Mouse (Mus musculus) cerebral cortex, adult 2 months (tissue): ENCODE data around the gene Ubc.

Source experiments
- WGBS: fragments of 180-500 bp; shearing (Covaris S2); methylation state at CpG from one replicate; pipeline ENCODE4 v1.1.7; 2018; 5-methylcytosine and 5-hydroxymethylcytosine counted together

Ubc gene

GRCm38 (mm10) chr5:125383637-125384420 lies 6.2 kb downstream of the Ubc start:
- WGBS, result 49% methylated on average over 3 of the region's 3 CpGs

GRCm38 (mm10) chr5:125382673-125383558 lies 7.1 kb downstream of the Ubc start:
- 15% methylated on average over 6 of the region's 6 CpGs for WGBS

- WGBS, result 54% methylated on average over 5 of the region's 5 CpGs
Measured at GRCm38 (mm10) chr5:125381954-125382672, 7.9 kb downstream of the Ubc start.

- WGBS, result 69% methylated on average over 5 of the region's 5 CpGs
Measured at GRCm38 (mm10) chr5:125378919-125379318, 11.1 kb downstream of the Ubc start.

GRCm38 (mm10) chr5:125377214-125377613 lies 12.8 kb downstream of the Ubc start:
- WGBS, result 81% methylated on average over 7 of the region's 7 CpGs

- WGBS, result 51% methylated on average over 2 of the region's 2 CpGs
Measured at GRCm38 (mm10) chr5:125375871-125376270, 14.1 kb downstream of the Ubc start.

GRCm38 (mm10) chr5:125372027-125372426 lies 18.0 kb downstream of the Ubc start:
- 79% methylated on average over 4 of the region's 4 CpGs for WGBS

GRCm38 (mm10) chr5:125370950-125371693 lies 18.9 kb downstream of the Ubc start:
- 79% methylated on average over 7 of the region's 7 CpGs for WGBS

GRCm38 (mm10) chr5:125368568-125368967 lies 21.4 kb downstream of the Ubc start:
- 2% methylated on average over 4 of the region's 4 CpGs for WGBS

- 59% methylated on average over 5 of the region's 5 CpGs for WGBS
Measured at GRCm38 (mm10) chr5:125368156-125368555, 21.8 kb downstream of the Ubc start.

- 81% methylated on average over 4 of the region's 4 CpGs for WGBS
Measured at GRCm38 (mm10) chr5:125364851-125365429, 25.1 kb downstream of the Ubc start.

GRCm38 (mm10) chr5:125363894-125364293 lies 26.1 kb downstream of the Ubc start:
- 51% methylated on average over 7 of the region's 7 CpGs for WGBS

GRCm38 (mm10) chr5:125360981-125361510 lies 29.0 kb downstream of the Ubc start:
- WGBS, result 64% methylated on average over 16 of the region's 16 CpGs

- WGBS, result 31% methylated on average over 9 of the region's 9 CpGs
Measured at GRCm38 (mm10) chr5:125360566-125360965, 29.4 kb downstream of the Ubc start.

- 79% methylated on average over 5 of the region's 5 CpGs for WGBS
Measured at GRCm38 (mm10) chr5:125358270-125358608, 31.8 kb downstream of the Ubc start.

GRCm38 (mm10) chr5:125357543-125358269 lies 32.3 kb downstream of the Ubc start:
- WGBS, result 89% methylated on average over 12 of the region's 12 CpGs

- WGBS, result 68% methylated on average over 7 of the region's 7 CpGs
Measured at GRCm38 (mm10) chr5:125355650-125356049, 34.4 kb downstream of the Ubc start.

- 56% methylated on average over 7 of the region's 7 CpGs for WGBS
Measured at GRCm38 (mm10) chr5:125354885-125355492, 35.0 kb downstream of the Ubc start.

GRCm38 (mm10) chr5:125352781-125353294 lies 37.2 kb downstream of the Ubc start:
- 95% methylated on average over 5 of the region's 5 CpGs for WGBS
